Mouse (Mus musculus) embryo, embryonic 9.5 days (tissue): ENCODE measurements around the gene Aph1b.

Experiments used
- DNase-seq: peaks from one replicate; pipeline ENCODE4 v3.0.0-alpha.2; 2017; ENCODE audit errors: extremely low spot score

The Aph1b gene

DNA sequence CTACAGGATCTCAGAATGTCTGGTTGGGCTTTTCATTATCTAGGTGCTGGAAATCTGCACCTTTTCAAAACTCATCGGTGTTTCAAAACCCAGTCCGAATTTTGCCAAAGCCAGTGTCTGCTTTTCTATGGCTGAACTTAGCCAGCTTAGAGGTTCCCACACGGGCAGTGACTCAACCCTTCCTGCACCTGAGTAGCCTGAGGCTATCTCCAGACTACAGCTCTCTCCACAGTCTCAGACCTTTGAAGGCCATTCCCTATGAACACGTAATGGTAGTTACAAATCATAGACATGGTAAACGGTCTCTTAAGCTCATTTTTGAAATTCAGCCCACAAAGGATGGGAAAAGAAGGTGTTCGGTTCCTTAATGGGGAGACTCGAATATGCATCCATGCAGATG lies 55.8 kb downstream of the Aph1b start:
- DNase-seq = no peak

- DNase-seq = no peak
Observed at GRCm38 (mm10) chr9:66736551-66736950, 58.7 kb downstream of the Aph1b start.

DNA sequence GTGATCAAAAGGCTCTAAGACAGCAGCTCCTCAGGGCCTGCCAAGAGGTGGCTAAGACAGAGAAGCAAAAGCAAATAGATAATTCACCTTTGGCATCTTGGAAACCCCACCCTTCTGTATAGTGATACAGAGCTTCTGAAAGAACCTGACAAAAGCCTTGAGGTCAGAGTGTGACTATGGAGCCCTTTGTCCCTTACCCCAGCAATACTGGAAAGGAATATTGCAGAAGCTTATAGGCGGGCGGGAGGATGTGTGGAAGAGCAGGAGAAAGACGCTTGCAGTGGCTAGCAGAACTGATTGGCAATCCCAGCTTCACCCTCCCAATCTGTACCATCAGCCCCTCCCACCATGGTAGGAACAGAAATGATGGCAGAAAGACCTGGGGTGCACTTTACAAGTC lies 59.3 kb downstream of the Aph1b start:
- DNase-seq = no peak

DNA sequence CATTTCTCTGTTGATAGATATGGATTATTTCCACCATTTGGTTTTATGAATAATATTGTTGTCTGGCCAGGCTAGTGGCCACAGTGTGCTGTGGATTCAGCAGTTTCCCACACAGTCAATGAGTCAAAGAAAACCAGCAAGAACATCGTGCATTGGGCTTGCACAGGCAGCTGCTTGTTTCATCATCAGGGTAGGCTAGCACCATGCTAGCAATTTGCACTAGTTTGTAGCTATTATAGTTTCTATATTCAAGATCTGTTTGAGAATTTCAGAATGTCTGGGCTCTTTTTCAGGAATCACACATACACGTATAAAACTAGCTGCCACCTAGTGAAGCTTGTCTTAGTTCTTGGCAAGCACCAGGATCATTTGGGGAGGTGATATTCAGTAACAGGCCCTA lies 60.2 kb downstream of the Aph1b start:
- no peak for DNase-seq

- no peak for DNase-seq
Observed at GRCm38 (mm10) chr9:66734568-66734967, 60.7 kb downstream of the Aph1b start.

DNA sequence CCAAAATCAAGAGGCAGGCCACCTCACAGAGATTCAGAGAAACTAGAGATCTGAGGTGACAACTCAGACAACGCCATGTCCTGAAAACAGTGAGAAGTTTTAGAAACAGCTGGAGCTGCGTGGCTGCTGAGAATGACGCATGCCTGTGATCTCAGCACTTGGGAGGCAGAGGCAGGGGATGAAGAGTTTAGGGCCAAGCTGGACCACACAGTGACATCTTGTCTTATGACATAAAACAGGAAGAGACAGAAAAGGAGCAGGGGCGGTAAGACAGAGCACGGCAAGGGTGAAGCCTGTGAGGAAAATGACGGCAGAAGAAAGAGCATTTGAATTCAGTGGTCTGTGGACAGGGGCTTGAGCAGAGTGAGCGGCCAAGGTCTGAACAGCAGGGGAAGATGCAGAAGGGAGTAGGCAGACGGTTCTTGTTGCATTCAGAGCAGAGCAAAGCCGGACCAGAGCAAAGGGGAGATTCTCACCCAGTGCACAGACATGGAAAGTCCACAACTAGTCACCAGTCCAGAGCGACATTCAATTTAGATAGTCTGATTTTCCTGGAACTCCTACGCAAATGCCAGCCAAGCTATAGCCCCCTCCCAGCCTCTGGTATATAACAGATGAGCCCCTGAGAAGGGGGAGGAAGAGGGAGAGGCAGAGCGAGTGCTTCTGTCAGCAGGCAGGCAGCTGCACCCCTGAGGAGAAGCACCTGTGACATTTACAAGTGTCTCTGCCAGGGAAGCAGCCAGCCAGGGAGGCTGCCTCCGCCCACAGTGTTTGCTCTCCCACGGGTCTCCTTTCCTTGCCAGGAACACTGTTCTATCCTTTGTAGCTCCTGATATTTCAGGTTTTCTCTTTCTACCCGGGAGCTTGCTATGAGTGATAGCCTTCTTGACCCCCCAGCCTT lies 62.2 kb downstream of the Aph1b start:
- no peak for DNase-seq

- DNase-seq = no peak
Observed at GRCm38 (mm10) chr9:66731284-66731683, 64.0 kb downstream of the Aph1b start.

- no peak for DNase-seq
Observed at GRCm38 (mm10) chr9:66730556-66730955, 64.7 kb downstream of the Aph1b start.

GRCm38 (mm10) chr9:66727333-66727732 lies 68.0 kb downstream of the Aph1b start:
- no peak for DNase-seq

DNA sequence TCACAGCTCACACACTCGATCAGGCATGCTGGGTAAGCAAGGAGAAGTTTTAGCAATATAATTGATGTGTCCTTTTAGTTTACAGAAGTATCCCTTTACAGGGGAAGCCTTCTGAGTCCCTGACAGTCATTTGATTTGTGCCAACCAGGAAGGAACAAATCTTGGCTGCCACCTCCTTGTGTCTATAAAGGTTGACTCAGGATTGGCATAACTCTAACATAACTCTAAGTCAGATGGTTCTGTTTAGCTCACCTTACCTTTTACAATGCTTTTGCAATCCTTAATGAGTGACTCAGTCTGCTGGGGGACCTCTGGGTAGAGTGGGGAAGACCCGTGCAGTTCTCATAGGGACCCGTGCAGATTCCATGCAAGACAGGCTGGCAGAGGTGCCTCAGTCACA lies 69.7 kb downstream of the Aph1b start:
- DNase-seq = no peak
